Mouse (Mus musculus): ENCODE data around the gene Vapb. TPM values are rescaled to one million over a fixed set of nuclear protein-coding genes. Genes with fewer than 3 reads are reported as not detected.

Vapb gene
- total RNA-seq, 4 experiments from 2014 or later, result 156 to 208 (median 192) TPM

Small RNAs within 50 kb of the gene (microRNA-seq; reads per million reads assigned to microRNA genes)
- 0 reads per million in 2 experiments for gene Mir6340

Other genes starting within 250 kb of the Vapb start
- not detected for gene 1700021F07Rik, start 214.9 kb upstream of the Vapb start, total RNA-seq (2022)
- gene Ankrd60, start 159.1 kb upstream of the Vapb start, total RNA-seq (2022), result not detected
- gene Rab22a, start 77.8 kb upstream of the Vapb start, total RNA-seq (2022), result 10 to 100 TPM; 33.4 to 44.1 (median 37.5) TPM
- gene 1700010B08Rik, start 18.1 kb upstream of the Vapb start, total RNA-seq (2022), result under 1 TPM in 1 of 4 experiments, not detected in 3; 0.32 TPM

Data from adrenal gland, adult 8-10 months (tissue).